Mouse (Mus musculus) cerebellum, adult 9-10 months (tissue): ENCODE data around the gene Olfr616.
"Not testable (repeated sequence)": the region's sequence is repeated elsewhere in the genome, so short reads cannot be mapped to it uniquely, and the experiment has no call there.

ENCODE experiments used
- DNase-seq: peaks from one replicate; pipeline ENCODE4 v3.0.0; 2022

Gene Olfr616

GRCm38 (mm10) chr7:103569043-103569442 is at the start of gene Olfr616:
Gene Olfr616 (minus strand): TSS chr7:103569143.
- DNase-seq: no peak

- DNase-seq: no peak
Observed at GRCm38 (mm10) chr7:103612434-103612833, 43.5 kb upstream of the Olfr616 start, which contains the start of gene Olfr620. Gene Olfr620 (minus strand): TSS chr7:103612534.

- DNase-seq: no peak
Observed at GRCm38 (mm10) chr7:103607425-103607824, 38.5 kb upstream of the Olfr616 start.

GRCm38 (mm10) chr7:103600275-103600674 is 31.3 kb upstream of the Olfr616 start, which contains the start of gene Olfr619:
Gene Olfr619 (plus strand): TSS chr7:103600575.
- no peak for DNase-seq

GRCm38 (mm10) chr7:103589803-103590202 is 20.9 kb upstream of the Olfr616 start, which contains the start of gene Olfr618:
Gene Olfr618 (plus strand): TSS chr7:103590103.
- no peak for DNase-seq

GRCm38 (mm10) chr7:103572761-103573160 is 3.8 kb upstream of the Olfr616 start, which contains the start of gene Olfr617:
Gene Olfr617 (plus strand): TSS chr7:103573061.
- DNase-seq: no peak

- DNase-seq: no peak
Observed at GRCm38 (mm10) chr7:103555779-103556178, 13.2 kb downstream of the Olfr616 start, which contains the start of gene Olfr615. Gene Olfr615 (plus strand): TSS chr7:103556079.

GRCm38 (mm10) chr7:103547774-103548173 is 21.2 kb downstream of the Olfr616 start, which contains the start of gene Olfr613:
Gene Olfr613 (plus strand): TSS chr7:103548074.
- no peak for DNase-seq

GRCm38 (mm10) chr7:103542617-103543016 is 26.3 kb downstream of the Olfr616 start, which contains the start of gene Olfr612:
Gene Olfr612 (minus strand): TSS chr7:103542717.
- DNase-seq: not testable (repeated sequence)

GRCm38 (mm10) chr7:103520746-103521145 is 48.2 kb downstream of the Olfr616 start, which contains the start of gene Olfr611:
Gene Olfr611 (minus strand): TSS chr7:103520846.
- not testable (repeated sequence) for DNase-seq
